Mouse (Mus musculus) monocyte, adult 2 months (primary cell): ENCODE measurements around the gene B3glct.

Experiments
- DNase-seq, 2 experiments: peaks; one replicate each; pipeline ENCODE4 v3.0.0; 2022; ENCODE audit warnings: low spot score in 2 of 2, low read depth in 1 of 2

The B3glct gene

DNA sequence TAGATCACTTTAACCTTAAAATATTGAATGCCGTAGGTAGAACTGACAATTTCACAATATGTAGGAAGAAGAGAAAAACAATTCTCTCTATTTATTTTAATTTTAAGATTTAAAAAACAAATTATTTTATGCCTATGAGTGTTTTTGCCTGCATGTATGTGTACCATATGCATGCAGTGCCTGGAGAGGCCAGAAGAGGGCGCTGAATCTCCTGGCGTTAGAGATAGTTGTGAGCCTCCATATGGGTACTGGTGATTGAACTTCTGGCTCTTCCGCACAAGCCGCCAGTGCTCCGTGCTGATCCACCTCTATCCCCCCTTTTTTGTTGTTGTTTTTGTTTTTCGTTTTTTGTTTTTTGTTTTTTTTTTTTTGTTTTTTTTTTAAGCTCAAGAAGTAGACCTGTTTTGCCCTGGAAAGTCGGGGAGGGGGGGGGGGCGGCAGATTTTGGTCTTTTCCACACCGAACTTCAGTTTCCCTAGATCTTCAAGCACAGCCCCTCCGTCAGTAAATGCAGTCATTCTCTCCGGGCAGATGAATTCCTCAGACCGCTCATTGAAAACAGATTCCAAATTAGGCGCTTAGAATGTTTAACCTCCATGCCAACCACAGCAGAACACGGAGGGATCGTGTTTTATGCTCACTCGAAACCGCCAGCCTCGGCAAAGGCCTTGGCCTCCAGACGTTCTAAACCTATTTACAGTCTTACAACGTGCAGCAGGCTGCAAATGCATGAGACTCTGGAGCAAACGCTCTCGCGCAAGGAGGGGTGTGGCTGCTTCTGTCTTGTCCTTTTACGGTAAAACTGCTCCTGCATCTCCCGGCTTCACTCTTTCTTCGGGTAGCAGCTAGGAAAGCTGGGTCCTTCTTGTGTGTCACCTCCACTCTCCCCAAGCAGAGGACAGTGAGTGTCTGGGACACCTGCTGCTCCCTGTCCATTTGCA, 70.9 kb downstream of the B3glct start:
- no peak for DNase-seq

DNA sequence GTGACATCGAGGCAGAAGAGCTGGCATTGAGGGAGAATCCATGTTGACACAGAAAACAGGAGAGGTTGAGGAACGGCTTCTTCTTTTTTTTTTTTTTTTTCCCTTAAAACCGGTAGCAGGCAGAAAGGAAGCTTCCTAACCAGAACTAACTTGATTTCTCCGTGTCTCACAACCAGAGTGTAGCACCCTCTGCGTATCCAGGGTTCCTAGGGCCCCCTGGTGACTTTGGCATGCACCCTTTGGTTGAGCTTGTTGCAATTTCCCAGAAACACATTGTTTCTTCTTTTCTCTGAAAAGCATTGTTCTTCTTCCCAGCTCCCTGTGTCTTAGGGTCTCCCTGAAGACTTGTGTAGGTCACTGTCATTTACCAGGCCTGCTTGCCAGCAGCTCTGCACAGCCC, 73.8 kb downstream of the B3glct start:
- DNase-seq: no peak

DNA sequence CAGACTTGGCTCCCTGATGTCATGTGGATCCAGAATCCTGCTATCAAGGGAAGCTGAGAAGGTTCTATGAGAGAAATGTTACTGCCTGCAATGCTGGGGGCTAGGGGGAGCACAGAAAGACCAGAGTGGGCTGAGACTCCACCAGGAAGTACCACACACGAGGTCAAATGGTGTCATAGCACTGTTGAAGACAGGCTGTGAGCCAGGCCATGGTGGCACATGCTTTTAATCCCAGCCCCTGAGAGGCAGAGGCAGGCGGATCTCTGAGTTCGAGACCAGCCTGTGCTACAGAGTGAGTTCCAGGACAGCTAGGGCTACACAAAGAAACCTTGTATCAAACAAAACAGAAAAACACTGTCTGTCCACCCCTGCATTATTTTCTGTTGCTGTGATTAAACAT, 75.0 kb downstream of the B3glct start:
- DNase-seq: no peak

DNA sequence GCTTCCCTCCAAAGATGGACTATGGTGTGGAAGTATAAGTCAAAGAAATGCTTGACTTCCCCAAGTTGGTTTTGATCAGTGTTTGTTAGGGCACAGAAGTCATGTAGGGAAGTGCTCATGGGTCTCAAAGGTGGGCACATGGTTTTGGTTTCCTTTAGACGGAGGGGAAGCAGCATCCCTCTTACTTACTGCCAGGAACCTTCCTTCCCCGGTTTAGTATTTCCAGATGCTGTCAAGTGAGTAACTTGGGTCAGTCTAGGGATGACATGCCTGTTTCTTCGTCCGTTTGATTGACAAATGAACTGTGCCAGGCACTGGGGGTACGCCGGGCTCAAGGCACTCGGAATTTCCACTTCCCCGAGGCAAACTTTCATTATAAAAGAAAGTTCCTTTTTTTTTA, 89.1 kb downstream of the B3glct start:
- DNase-seq: no peak

DNA sequence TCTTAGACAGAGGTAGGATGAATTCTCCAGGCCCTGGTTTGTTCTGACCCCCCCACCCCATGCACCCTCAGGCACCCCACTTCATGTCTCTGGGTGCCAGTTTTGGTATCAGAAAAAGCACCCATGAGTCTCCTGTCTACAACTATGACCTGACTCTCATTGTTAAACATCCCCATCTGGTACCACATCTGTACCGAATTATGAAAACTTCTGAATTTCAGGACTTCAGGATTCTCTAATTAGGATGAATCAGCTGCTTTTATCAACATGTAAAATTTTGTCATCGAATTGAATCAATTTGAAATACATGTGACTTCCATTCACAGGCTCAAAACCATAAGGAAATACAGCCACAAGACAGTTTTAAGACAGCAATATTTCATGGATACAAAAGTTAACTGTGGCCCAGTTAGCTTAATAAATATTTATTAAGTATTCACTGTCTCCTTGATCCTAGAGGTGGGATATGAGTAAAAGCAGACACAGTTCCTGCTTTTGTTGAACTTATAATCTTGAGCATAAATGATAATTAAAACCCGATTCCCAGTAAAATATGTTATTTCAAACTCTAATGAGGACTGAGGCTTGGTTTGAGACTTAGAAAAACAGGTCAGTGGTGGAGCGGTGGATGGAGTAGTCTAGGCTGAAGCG, 89.7 kb downstream of the B3glct start:
- DNase-seq: no peak

DNA sequence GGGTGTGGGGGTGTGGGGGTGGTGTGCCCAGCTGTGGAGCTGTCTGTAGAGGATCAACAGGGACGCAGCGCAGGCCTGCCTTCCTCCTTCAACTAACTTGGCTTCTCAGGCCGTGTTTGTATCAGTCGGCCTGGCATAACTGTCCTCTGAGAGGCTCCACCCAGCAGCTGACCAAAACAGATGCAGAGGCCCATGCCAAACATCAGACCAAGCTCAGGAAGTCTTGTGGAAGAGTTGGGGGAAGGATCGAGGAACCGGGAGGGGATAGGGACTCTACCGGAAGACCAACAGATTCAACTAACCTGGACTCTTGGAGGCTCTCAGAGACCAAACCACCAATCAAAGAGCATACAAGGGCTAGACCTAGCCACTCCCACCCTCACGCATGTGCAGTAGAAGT, 91.6 kb downstream of the B3glct start:
- DNase-seq: no peak

DNA sequence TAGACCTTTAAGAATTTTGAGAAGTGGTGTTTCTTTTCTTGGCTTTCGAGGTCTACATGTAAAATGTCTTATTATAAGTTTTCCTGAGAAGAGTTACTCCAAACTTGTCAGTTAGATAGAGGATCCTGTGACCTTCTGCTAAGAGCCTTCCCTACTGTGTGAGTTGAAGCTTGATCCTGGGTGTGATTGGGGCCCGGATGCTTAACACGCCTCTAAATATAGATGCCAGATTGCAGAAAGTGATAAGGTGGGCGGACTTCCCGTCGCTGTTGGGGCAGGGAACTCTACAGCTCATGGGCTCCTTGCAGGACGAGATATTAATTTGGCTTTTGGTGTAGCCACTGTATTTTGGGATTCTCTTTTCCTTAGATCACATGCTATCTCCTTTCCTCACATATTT, 98.0 kb downstream of the B3glct start:
- DNase-seq: no peak

DNA sequence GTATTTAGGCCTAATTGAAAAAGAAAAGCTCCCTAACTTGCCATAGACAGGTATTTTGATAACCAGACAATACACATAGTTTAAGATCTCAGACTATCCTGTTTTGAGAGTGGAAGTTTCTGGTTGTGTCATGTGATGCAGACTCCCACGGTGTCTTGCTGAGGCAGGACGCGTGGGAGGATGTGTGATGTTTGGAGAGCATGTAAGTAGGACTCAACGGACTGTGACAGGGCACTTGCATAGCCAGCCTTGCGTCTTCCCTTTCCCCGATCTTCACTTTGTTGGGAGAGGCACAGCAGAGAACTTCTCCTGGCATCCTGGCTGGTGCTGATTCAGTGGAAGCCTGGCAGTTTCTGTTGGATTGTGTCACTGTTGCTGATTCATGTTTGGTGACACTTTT, 101.7 kb downstream of the B3glct start:
- no peak for DNase-seq

DNA sequence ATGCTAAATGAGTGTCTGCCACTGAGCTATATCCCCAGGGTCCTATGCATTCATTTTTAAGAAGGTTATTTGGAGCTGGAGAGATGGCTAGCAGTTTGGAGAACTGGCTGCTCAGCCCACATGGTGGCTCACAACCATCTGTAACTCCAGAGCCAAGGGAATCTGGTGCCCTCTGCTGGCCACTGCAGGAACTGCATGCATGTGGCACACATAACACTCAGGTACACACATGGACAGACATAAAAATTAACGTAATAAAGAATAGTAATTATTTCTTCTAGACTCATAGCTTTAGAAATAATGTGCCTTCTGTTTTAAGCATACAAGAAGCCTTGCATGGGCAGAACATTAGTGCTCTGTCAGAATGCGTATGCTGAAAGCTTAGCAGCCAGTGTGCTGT, 102.4 kb downstream of the B3glct start:
- DNase-seq: no peak

DNA sequence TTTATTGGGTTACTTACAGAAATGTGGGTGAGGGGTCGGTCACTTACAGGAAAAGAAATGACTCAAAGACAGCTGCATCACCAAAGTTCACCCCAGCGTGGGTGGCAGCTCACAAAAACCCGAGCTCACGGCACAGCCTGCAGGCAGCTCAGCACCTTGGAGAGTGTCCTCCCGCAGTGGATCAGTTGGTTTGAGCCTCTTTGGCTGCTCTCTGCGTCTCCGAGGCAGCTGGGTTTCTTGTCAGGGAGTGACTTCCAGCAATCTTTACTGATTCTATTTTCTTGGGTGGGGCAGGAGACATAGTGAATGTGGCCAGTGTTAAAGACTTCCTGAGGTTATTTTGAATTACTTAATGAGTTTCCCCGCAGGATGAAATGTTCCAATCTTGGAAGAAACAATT, 112.1 kb downstream of the B3glct start:
- DNase-seq: no peak

DNA sequence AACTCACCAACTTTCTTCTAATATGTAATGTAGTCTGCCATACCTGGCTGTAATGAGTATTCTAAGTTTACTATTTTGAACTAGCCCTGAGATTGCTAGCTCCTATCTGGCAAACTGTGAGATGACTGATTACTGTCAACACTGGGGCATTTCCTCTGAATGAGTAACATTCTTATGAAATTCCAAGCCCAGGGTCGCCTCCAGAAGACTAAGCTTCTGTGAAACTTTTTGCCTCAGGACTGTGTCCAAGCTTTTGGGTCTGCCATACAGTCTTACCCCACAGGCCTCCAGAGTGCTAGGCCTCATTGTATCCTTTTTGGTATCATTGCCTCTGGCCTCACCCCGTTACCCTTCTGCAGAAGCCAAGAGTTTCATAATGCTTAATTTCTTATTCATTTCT, 132.0 kb downstream of the B3glct start:
- DNase-seq: no peak

DNA sequence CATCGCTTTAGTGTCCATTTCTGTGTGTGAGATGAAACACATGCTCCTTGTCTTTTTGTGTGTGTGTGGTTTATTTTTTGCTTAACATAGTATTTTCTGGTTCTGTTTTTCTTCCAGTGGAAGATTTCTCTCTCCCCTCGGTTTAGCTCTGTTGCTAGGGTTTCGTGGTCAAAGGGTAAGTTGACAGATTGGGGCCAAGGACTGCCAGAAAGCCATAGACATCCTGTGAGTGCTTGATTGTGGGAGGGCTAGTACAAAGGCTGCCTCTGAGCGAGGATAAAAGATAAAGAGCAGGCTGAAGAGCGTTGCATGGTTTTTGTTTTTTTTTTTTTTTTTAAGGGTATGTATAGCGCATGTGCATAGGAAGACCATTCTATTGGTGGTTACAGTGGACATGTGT, 133.8 kb downstream of the B3glct start:
- DNase-seq: no peak
